Mouse (Mus musculus): Measurements from ENCODE around the gene Bcar1.

Gene Bcar1

DNA sequence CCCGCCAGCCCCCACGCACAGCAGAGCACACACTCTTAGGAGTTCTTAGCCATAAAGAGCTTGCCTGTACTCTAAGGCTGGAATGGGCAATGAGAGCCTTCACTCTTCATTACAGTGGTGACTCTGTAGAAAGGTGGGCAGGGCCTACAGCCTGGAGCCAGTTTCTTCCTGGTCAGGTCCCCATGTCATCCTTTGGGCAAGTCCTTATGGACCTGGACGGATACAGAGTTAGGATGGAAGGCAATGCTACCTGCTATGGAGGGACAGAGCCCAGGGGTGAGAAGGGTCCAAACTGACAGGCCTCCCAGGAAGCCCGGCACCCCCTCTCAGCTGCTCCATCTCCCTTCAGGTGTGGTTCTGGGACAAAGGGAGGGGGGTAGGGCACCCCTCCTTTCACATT is 7.8 kb downstream of the Bcar1 start:
- no peak for DNase-seq

DNA sequence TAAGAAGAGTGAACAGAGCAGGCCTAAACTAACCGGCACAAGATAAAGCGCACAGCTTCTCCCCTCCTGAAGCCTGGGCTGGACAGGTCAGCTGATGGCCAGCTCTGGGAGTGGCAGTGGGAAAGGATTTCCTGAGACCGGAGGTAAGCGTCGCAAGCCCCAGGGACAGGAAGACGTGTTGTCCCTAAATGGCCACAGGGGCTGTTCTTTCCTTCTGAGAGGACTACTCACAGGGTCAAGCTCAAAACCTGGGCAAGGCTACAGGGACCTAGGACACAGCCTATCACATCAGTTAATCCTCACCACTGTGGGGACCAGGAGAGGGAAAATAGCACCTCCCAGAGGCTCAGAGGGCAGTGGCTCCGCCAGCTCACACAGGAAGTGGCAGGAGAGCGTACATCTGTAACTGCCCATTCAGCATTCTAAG is 8.3 kb downstream of the Bcar1 start:
- DNase-seq = peak; percentile 69

DNA sequence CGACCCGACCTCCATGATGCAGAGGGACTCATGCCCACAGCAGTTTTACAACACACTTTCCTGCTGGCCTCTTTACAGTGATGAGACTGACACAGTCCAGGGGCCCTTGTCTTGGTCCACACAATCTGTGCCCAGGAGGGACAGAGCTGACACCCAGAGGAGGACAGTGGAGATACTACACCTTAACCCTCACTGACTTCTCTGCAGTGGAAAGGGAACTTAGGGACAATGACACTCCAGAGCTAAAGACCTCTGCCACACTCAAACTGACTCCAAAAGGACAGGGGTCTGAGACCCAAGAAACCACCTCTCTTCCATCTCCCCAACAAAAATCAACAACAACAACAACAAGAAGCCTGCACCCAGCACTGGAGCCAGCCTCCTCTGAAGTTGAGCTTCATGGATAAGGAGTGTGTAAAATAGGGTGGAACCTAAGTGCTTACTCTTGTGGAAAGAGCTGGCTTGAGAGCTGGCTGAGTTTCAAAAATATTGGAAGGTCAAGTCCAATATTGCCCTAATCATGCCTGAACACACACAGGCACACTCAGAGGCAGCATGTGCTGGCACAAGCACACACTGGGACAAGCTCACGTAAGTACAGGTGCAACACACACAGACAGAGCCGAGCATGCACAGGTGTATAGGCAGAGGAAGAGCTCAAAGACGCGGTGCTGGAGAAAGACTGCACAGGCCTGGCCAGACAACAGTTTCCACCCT is 9.2 kb downstream of the Bcar1 start:
- DNase-seq = peak; percentile 27

DNA sequence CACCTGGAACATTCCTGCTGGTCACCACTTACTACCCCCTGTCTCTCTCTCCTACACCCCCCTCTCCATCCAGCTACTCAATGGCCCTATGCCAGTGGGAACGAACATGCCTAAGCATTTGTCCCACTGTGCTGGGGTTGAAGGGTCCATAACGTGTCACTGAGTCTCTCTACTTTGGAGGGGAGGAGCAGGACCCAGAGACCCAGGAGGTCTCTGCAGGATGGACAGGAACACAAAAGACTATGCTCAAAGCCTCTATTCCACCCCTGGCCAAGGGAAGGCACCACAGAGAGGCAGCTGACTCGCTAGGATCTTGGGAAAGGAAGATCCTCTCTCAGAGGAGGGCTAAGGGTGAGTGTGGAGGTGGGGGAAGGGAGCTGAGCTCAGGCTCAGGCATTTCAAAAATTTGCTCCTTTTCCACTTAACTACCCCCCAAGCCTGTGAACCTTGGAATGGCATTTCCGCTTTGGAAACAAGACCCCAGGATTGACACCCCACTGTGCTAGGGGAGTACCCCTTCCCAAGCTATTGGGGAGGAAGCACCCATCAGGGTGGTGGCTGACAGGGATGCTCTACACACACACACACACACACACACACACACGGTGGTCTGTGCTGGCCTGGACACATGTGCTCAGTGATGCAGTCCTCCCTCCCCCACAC is 9.9 kb downstream of the Bcar1 start:
- peak; percentile 71 for DNase-seq

- DNase-seq = peak; percentile 59
Measured at GRCm38 (mm10) chr8:111732406-111733085, 11.1 kb downstream of the Bcar1 start.

- peak; percentile 99 for DNase-seq
Measured at GRCm38 (mm10) chr8:111732004-111732403, 11.6 kb downstream of the Bcar1 start.

- peak; percentile 59 for DNase-seq
Measured at GRCm38 (mm10) chr8:111731231-111731977, 12.2 kb downstream of the Bcar1 start.

DNA sequence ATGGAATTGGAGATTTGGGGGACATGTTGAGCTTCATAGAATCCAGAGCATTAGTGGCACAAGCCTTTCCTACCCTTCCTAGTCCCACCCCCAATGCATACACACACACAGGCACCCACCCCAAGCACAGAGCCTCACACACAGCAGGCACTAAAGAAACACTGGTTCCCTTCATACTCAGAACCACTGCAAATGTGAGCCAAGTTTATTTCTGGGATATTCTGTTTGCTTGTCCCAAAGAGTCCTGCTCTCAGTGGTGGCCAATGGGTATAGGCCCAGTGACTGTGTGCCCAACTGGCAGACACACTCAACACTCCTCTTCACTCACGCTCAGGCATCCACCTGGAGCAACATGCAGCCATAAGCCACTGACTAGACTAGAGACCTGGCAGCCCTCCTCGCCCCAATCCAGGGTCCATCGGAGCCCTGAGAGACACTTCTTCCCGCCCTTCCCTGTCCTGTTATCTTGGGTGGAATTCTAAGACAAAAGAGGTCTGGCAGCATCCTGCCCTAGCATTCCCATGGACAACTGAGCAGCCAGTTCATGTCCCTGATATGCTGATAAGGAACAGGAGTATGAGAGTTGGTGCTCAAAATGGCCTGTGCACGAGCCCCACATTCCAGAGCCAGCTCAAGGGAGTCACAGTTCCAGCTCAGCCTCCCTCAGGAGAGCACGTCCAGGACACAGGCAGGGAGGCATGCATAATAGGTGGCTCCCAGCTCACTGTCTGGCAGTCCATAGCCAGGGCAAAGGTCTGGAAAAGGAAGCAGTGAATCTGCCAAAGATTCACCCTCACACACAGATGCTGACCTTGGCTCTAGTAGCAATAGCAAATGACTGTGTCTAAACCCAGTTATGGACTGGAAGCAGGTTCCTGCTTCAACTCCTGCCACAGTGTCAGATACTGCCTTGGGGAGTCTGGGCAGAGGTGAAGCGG is 14.1 kb downstream of the Bcar1 start:
- peak; percentile 80 for DNase-seq

GRCm38 (mm10) chr8:111728481-111728880 is 15.1 kb downstream of the Bcar1 start:
- DNase-seq = peak; percentile 14

GRCm38 (mm10) chr8:111727553-111727952 is 16.1 kb downstream of the Bcar1 start:
- DNase-seq = peak; percentile 13

- peak; percentile 82 for DNase-seq
Measured at GRCm38 (mm10) chr8:111726102-111726900, 17.3 kb downstream of the Bcar1 start.

GRCm38 (mm10) chr8:111725341-111725740 is 18.3 kb downstream of the Bcar1 start:
- DNase-seq = peak; percentile 11

DNA sequence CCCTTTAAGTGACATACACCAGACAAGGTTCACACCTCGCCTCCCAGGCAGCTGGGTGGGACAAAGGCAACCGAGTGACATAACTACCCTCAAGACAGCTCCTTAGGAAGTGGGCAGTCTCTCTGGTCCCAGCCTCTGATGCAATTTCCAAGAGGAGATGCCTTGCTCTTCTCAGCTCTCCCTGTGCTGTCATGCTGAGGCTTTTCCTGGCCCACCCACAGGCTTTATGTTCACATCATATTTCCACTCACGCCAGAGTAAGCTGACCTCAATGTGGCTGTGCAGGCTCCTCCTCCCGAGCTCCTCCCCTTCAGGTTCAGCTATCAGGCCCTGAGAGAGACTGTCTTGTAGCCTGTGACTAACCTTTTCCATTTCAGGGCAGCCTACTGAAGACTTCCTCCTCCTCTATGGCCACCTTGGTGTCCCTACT is 23.5 kb downstream of the Bcar1 start:
- no peak for DNase-seq

DNA sequence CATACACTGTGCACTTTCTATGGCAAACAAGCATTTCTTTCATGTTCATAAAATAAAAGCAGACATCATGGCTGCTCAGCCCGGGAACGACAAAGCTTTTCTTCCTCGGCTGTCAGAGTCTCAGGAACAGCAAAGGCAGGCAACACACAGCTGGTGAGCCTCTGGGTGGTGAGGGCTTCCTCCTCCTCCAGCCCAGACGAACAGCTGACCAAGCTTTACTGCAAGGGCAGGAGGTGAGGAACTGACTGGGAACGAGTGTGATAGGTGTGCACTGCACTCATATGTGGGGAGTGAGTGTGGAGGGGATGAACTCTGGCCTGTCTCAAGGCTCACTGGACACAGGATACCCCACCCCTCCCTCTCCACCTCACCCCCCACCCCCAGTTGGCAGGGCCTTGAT is 24.7 kb downstream of the Bcar1 start:
- DNase-seq = peak; percentile 47

GRCm38 (mm10) chr8:111717866-111718265 is 25.7 kb downstream of the Bcar1 start:
- DNase-seq = peak; percentile 60

DNA sequence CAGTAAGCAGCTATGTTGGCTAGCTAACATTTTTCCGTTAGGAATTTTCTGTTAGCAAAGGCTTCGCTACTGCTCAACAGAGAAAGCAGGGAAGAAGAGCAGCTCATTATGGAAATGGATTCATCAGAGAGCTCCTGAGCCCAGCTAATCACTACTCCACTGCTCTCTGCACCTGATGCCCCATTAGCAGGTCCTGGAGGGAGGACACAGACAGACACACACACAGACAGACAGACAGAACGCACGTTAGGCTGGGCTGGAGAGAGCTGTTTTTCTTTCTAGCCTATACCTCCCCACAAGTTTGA is 26.2 kb downstream of the Bcar1 start:
- DNase-seq = no peak

GRCm38 (mm10) chr8:111716603-111717487 is 26.8 kb downstream of the Bcar1 start:
- peak; percentile 64 for DNase-seq

DNA sequence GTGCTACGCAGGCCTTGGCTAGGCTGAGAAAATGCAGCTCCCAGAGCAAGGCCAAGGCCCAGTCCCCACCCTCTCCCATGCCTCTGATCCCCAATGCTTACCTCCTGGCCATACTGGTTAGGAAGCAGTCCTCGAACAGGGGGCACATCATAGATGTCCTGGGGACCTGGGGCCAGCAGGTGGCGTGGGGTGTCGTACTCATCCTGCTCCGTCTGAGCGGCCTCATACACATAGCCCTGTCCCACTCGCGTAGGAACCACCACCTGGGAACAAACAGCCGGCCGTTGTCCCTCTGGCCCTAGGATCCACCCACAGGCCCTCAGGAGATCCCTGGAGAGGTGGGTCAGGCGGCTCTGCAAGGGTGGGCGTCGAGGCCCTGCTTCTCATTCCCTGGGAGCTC is 28.1 kb downstream of the Bcar1 start:
- DNase-seq = peak; percentile 44

DNA sequence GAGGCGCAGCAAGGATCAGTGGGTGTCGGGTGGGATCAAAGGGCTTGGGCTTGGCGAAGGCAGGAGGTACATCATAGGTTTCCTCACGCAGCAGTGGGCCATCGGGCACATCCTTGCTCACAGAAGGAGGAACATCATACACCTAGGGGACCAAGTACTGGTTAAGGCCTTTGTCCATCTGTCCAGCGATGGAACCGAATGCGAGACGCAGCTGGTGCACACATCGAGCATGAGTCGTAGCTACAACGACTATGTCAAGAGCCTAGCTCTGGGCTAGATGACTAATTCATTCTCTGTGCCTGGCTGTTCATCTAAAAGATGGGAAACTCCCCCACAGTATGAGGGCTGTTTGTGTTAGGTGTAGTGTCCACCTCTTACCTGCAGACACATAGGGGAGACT is 29.3 kb downstream of the Bcar1 start:
- no peak for DNase-seq

- peak; percentile 23 for DNase-seq
Measured at GRCm38 (mm10) chr8:111713817-111714216, 29.8 kb downstream of the Bcar1 start.

Measured in kidney, postnatal 10 days (tissue).